ENCODE assay signal across 25 mouse cellular contexts in genomic region chr3:41265399-41265798, GRCm38 (mm10).
"Had no signal": no experiment of that assay in that cellular context is flagged by ENCODE, and none has a peak within 500 bp of the region (broad histone marks: within the 10 kb centered on the region; RNA-seq: fewer than 3 reads in every experiment).

No protein-coding gene starts in this region.

- DNase-seq: gastrocnemius, postnatal 14 days; gastrocnemius, postnatal 36 days; heart, adult 18-20 months; heart, postnatal 14 days; heart, postnatal 36 days; kidney, adult 11 months; kidney, adult 9 months; kidney, postnatal 14 days; kidney, postnatal 36 days; layer of hippocampus, adult 9-11 months; layer of hippocampus, postnatal 36 days; liver; liver, embryonic 13.5 days had no signal

- H3K4me1 ChIP-seq: heart, embryonic 13.5 days; heart, embryonic 15.5 days; hindbrain, embryonic 13.5 days; hindbrain, embryonic 15.5 days; kidney, embryonic 15.5 days; limb, embryonic 10.5 days; liver, embryonic 13.5 days had no signal

- H3K4me3 ChIP-seq: heart, embryonic 13.5 days; heart, embryonic 15.5 days; hindbrain, embryonic 13.5 days; hindbrain, embryonic 15.5 days; kidney, embryonic 15.5 days; limb, embryonic 10.5 days; limb, embryonic 12.5 days; liver, embryonic 13.5 days had no signal

- ATAC-seq: hindbrain, postnatal 0 days; intestine, embryonic 16.5 days had no signal

- H3K36me3 ChIP-seq: heart, embryonic 13.5 days; heart, embryonic 15.5 days; hindbrain, embryonic 13.5 days; hindbrain, embryonic 15.5 days; kidney, embryonic 15.5 days; limb, embryonic 10.5 days; limb, embryonic 12.5 days; liver, embryonic 13.5 days had no signal

- H3K9me3 ChIP-seq: heart, embryonic 13.5 days; heart, embryonic 15.5 days; hindbrain, embryonic 13.5 days; hindbrain, embryonic 15.5 days; kidney, embryonic 15.5 days; limb, embryonic 10.5 days; limb, embryonic 12.5 days; liver, embryonic 13.5 days had no signal

- H3K27me3 ChIP-seq: heart, embryonic 13.5 days; heart, embryonic 15.5 days; hindbrain, embryonic 13.5 days; hindbrain, embryonic 15.5 days; kidney, embryonic 15.5 days; limb, embryonic 12.5 days; liver, embryonic 13.5 days had no signal

- H3K9ac ChIP-seq: heart, embryonic 13.5 days; heart, embryonic 15.5 days; hindbrain, embryonic 13.5 days; hindbrain, embryonic 15.5 days; kidney, embryonic 15.5 days; limb, embryonic 12.5 days; liver, embryonic 13.5 days had no signal

- H3K4me2 ChIP-seq: heart, embryonic 11.5 days; heart, embryonic 13.5 days; heart, embryonic 15.5 days; hindbrain, embryonic 13.5 days; hindbrain, embryonic 15.5 days; kidney, embryonic 15.5 days; limb, embryonic 12.5 days; liver, embryonic 11.5 days; liver, embryonic 13.5 days had no signal

- H3K27ac ChIP-seq: heart, embryonic 13.5 days; heart, embryonic 15.5 days; hindbrain, embryonic 13.5 days; hindbrain, embryonic 15.5 days; hindbrain, postnatal 0 days; kidney, embryonic 15.5 days; kidney, postnatal 0 days; limb, embryonic 10.5 days; limb, embryonic 12.5 days; liver, embryonic 13.5 days had no signal
